Mouse (Mus musculus) heart, adult 2 months (tissue): Measurements from ENCODE around the gene Shank1. TPM values are rescaled to one million over a fixed set of nuclear protein-coding genes. Genes with fewer than 3 reads are reported as not detected.
A peak's percentile ranks its signal among the peaks of the same experiment; 100 is the strongest.

ENCODE experiments used
- DNase-seq, 2 experiments: peaks; one replicate each; pipeline ENCODE4 v3.0.0; 2021
- H3K27ac ChIP-seq: fragments of 200-600 bp; 2 replicates; pipeline ENCODE4 v1.8.1; 2022
- H3K27me3 ChIP-seq: fragments of 200-500 bp; 2 replicates; pipeline ENCODE4 v1.6.1; 2012; ENCODE audit warnings: mild to moderate bottlenecking, low read length, inconsistent platforms, mixed read lengths; ENCODE audit not compliant: control insufficient read depth, insufficient read depth
- H3K36me3 ChIP-seq: fragments of 200-500 bp; 2 replicates; pipeline ENCODE4 v1.6.1; 2012; ENCODE audit warnings: low read length, inconsistent platforms; ENCODE audit not compliant: control insufficient read depth, insufficient read depth
- H3K4me1 ChIP-seq: fragments of 200-500 bp; 2 replicates; pipeline ENCODE4 v1.6.1; 2011; ENCODE audit warnings: low read length; ENCODE audit not compliant: control insufficient read depth, insufficient read depth
- H3K4me3 ChIP-seq: fragments of 200-600 bp; 2 replicates; pipeline ENCODE4 v1.8.1; 2022
- H3K79me2 ChIP-seq: fragments of 200-500 bp; replicated peaks from 2 replicates; pipeline ENCODE4 v1.6.1; 2012; ENCODE audit warnings: mild to moderate bottlenecking, inconsistent platforms, low read length, moderate library complexity, mixed read lengths; ENCODE audit not compliant: control insufficient read depth, insufficient read depth
- H3K9ac ChIP-seq: fragments of 200-500 bp; 2 replicates; pipeline ENCODE4 v1.6.1; 2012; ENCODE audit warnings: low read depth, mild to moderate bottlenecking, control low read depth, inconsistent platforms, low read length, mixed read lengths
- CTCF ChIP-seq: fragments of 200-600 bp; IDR thresholded peaks from 2 replicates; pipeline ENCODE4 v1.8.1; 2022; ENCODE audit warnings: antibody characterized with exemption, mild to moderate bottlenecking, moderate library complexity
- EP300 ChIP-seq: fragments of 200-500 bp; IDR thresholded peaks from 2 replicates; pipeline ENCODE4 v1.6.1; 2011; ENCODE audit warnings: low read depth, low read length, control low read depth; ENCODE audit not compliant: insufficient read depth
- POLR2A ChIP-seq: fragments of 200-500 bp; IDR thresholded peaks from 2 replicates; pipeline ENCODE4 v1.6.1; 2011; ENCODE audit warnings: mild to moderate bottlenecking, low read depth, low read length, control low read depth; ENCODE audit not compliant: insufficient read depth
- WGBS: fragments of 180-500 bp; shearing (Covaris S2); methylation state at CpG from one replicate; pipeline ENCODE4 v1.1.7; 2018; 5-methylcytosine and 5-hydroxymethylcytosine counted together
- intact Hi-C: fragments of 180-260 bp; cut with DNase I; formaldehyde crosslinking; loops from one replicate; pipeline ENCODE4 v1.15.1; 2025
- polyA plus RNA-seq: library from polyadenylated mRNA; depleted of rRNA; stranded (reverse); fragments of >200 nt; gene quantifications from 2 replicates; pipeline ENCODE4 v1.2.3, GENCODE M21; 2012
- total RNA-seq, 2 experiments: library from RNA; stranded (reverse); gene quantifications; 2 replicates each; pipeline ENCODE4 v1.2.3; 2021

Shank1 gene
- total and polyA plus RNA-seq, 3 experiments = 0.94 to 2.3 (median 1.2) TPM

DNA sequence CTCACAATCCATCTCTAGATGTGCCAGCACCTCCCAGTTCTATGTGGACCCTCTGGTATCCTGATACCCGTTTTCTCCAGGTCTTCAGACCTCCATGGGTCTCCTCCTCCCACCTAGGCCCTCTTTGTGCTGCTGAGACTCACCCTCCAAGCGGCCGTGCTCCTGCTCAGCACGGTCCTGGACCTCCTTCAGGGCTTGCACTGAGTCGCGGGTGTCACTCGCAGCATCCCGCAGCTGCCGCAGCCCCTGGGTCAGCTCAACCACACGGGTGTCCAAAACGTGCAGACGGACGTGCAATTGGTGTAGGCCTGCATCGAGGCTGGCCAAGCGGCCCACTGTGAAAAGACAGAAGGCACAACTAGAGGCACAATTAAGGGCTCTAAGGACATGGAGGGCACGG, 4.4 kb upstream of the Shank1 start:
- intact Hi-C loops = loop anchor here (5.0 to 10.0 kb wide), 4 partner anchors 43 to 162 kb away; partner anchors contain the start of genes 1700028J19Rik, 2410002F23Rik, Aspdh and Gm15517
- no peak overlapping the region for H3K9ac ChIP-seq
- TF ChIP-seq POLR2A (no peak), CTCF (no peak), EP300 (no peak)
- H3K27ac ChIP-seq = peak overlapping the region; percentile 45
- no peaks in the 10 kb centered on the region for H3K36me3 ChIP-seq
- peak overlapping the region; percentile 91; the same call in 1 of the 2 replicates for H3K4me3 ChIP-seq
- WGBS = 17% methylated on average over 16 of the region's 16 CpGs
- H3K27me3 ChIP-seq = peaks cover 4% of the 10 kb centered on the region
- DNase-seq = no peak
- no peaks in the 10 kb centered on the region for H3K4me1 ChIP-seq
- H3K79me2 ChIP-seq = no peaks in the 10 kb centered on the region

GRCm38 (mm10) chr7:44306516-44307240, 3.4 kb upstream of the Shank1 start, which contains the start of gene Clec11a:
Gene Clec11a (minus strand): TSS chr7:44306902.
- H3K27ac ChIP-seq = peak within 1 kb of the TSS; percentile 45
- H3K9ac ChIP-seq = no peak within 1 kb of the TSS
- H3K27me3 ChIP-seq = peaks cover 9% of the 10 kb centered on the region
- intact Hi-C loops = loop anchor here (5.0 to 10.0 kb wide), 4 partner anchors 44 to 161 kb away; partner anchors contain the start of genes 1700028J19Rik, 2410002F23Rik, Aspdh and Gm15517
- H3K4me3 ChIP-seq = no peak within 1 kb of the TSS
- no peak for TF ChIP-seq EP300
- TF ChIP-seq CTCF = no peak
- no peak for TF ChIP-seq POLR2A
- 63% methylated on average over 6 of the region's 6 CpGs for WGBS
- no peak for DNase-seq
- H3K4me1 ChIP-seq = no peaks in the 10 kb centered on the region
- H3K79me2 ChIP-seq = no peaks in the 10 kb centered on the region
- H3K36me3 ChIP-seq = no peaks in the 10 kb centered on the region

GRCm38 (mm10) chr7:44307261-44308020, 2.6 kb upstream of the Shank1 start:
- Histone ChIP-seq H3K27me3 (peaks cover 9% of the 10 kb centered on the region), H3K4me1 (no peaks in the 10 kb centered on the region), H3K36me3 (no peaks in the 10 kb centered on the region), H3K4me3 (no peak overlapping the region), H3K79me2 (no peaks in the 10 kb centered on the region), H3K27ac (no peak overlapping the region), H3K9ac (no peak overlapping the region)
- DNase-seq = no peak
- WGBS = 63% methylated on average over 9 of the region's 9 CpGs
- TF ChIP-seq EP300 (no peak), CTCF (no peak), POLR2A (no peak)
- intact Hi-C loops = loop anchor here (5.0 to 10.0 kb wide), 4 partner anchors 45 to 160 kb away; partner anchors contain the start of genes 1700028J19Rik, 2410002F23Rik, Aspdh and Gm15517

- H3K27ac ChIP-seq = no peak overlapping the region
- H3K79me2 ChIP-seq = no peaks in the 10 kb centered on the region
- intact Hi-C loops = no loop called here
- TF ChIP-seq POLR2A (no peak), EP300 (no peak), CTCF (no peak)
- H3K36me3 ChIP-seq = no peaks in the 10 kb centered on the region
- peaks cover 9% of the 10 kb centered on the region for H3K27me3 ChIP-seq
- 3% methylated on average over 32 of the region's 40 CpGs for WGBS
- peak overlapping the region; percentile 41 for H3K4me3 ChIP-seq
- peak overlapping the region; percentile 45 for H3K9ac ChIP-seq
- no peaks in the 10 kb centered on the region for H3K4me1 ChIP-seq
- DNase-seq = peak in 1 of 2 experiments; percentile 14
These were observed 328 bp downstream of the Shank1 start for GRCm38 (mm10) chr7:44310285-44310877.

GRCm38 (mm10) chr7:44310878-44311712, 1.0 kb downstream of the Shank1 start:
- 3% methylated on average over 35 of the region's 38 CpGs for WGBS
- Histone ChIP-seq H3K27ac (no peak overlapping the region), H3K79me2 (no peaks in the 10 kb centered on the region), H3K36me3 (no peaks in the 10 kb centered on the region), H3K4me3 (peak overlapping the region; percentile 41), H3K4me1 (no peaks in the 10 kb centered on the region), H3K27me3 (peaks cover 9% of the 10 kb centered on the region), H3K9ac (peak overlapping the region; percentile 45)
- intact Hi-C loops = no loop called here
- DNase-seq = peak; percentile 47 to 56
- TF ChIP-seq POLR2A (no peak), EP300 (no peak), CTCF (no peak)
